Mouse (Mus musculus): ENCODE measurements at regions not wholly inside any gene's neighbourhood (a gene's known extent, or its start where the extent isn't known, plus 50 kb on each side); places are given as distances from the start of the nearest gene placed in this dataset.
A peak's percentile ranks its signal among the peaks of the same experiment; 100 is the strongest.

DNA sequence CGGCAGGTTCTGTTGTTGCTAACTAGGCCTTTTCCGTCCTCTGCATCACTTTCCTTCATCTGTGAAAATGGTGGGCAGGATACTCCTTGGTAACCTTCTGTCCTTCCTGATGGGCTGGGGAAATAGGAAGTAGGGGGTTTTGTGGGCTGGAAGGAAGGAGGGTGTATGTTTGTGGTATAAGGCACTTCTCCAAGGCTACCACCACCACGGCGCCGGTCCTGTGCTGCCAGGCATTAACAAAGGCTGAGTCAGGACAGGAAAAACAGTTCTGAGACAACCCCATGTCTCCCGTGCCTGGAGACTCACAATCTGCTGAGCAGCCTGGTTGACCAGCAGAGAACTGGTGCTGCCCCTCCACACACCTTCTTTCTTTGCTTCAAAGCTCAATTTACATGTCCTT is 52.2 kb upstream of the Pja1 start:
- Histone ChIP-seq H3K9me3 (ENCODE audit: control insufficient read depth, low read length) (no peaks in the 10 kb centered on the region), H3K4me1 (ENCODE audit: control insufficient read depth, insufficient read depth, low read length) (no peaks in the 10 kb centered on the region; the same call in 1 of the 2 replicates), H3K27ac (ENCODE audit: low read depth, low read length) (no peak overlapping the region), H3K4me3 (ENCODE audit: low read depth, low read length) (no peak overlapping the region), H3K36me3 (ENCODE audit: control insufficient read depth, insufficient read depth, low read length) (no peaks in the 10 kb centered on the region), H3K27me3 (ENCODE audit: control insufficient read depth, insufficient read depth, low read length) (0 out of 2 replicates have a peak, but pooled peaks cover 5% of the 10 kb centered on the region), H3K9ac (ENCODE audit: low read length) (no peak overlapping the region), H3K4me2 (ENCODE audit: low read depth) (no peak overlapping the region)
- no peak for DNase-seq (ENCODE audit: low spot score)
- no peak for ATAC-seq (ENCODE audit: insufficient read depth, low FRiP score, low TSS enrichment)
- 42% methylated on average over 6 of the region's 6 CpGs for WGBS

DNA sequence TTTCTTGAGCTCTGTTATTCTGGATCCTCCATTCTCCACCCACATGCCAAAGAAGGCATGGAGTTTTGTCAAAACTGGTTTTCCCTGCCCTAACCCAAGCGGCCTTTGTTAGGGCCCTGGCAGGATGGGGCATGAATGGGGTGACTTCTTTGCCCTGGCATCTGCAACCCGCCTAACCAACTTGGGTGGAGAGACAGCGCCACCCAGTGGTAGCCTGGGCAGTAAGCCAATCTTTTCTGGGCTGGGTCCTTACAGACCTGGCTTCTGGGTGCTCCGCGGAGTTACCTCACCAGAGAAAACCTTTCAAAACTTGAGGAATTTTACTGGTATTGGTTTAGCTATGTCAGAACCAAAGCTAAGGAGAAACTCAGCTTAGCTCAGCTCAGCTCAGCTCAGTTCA is 51.8 kb upstream of the Pja1 start:
- 24% methylated on average over 5 of the region's 5 CpGs for WGBS
- H3K4me3 ChIP-seq (ENCODE audit: low read depth, low read length) = no peak overlapping the region
- no peaks in the 10 kb centered on the region for H3K36me3 ChIP-seq (ENCODE audit: control insufficient read depth, insufficient read depth, low read length)
- H3K4me2 ChIP-seq (ENCODE audit: low read depth) = no peak overlapping the region
- peak; percentile 78 for DNase-seq (ENCODE audit: low spot score)
- no peaks in the 10 kb centered on the region for H3K9me3 ChIP-seq (ENCODE audit: control insufficient read depth, low read length)
- no peak overlapping the region for H3K9ac ChIP-seq (ENCODE audit: low read length)
- no peak overlapping the region for H3K27ac ChIP-seq (ENCODE audit: low read depth, low read length)
- H3K4me1 ChIP-seq (ENCODE audit: control insufficient read depth, insufficient read depth, low read length) = no peaks in the 10 kb centered on the region; the same call in 1 of the 2 replicates
- H3K27me3 ChIP-seq (ENCODE audit: control insufficient read depth, insufficient read depth, low read length) = 0 out of 2 replicates have a peak, but pooled peaks cover 5% of the 10 kb centered on the region
- ATAC-seq (ENCODE audit: insufficient read depth, low FRiP score, low TSS enrichment) = peak; percentile 65

DNA sequence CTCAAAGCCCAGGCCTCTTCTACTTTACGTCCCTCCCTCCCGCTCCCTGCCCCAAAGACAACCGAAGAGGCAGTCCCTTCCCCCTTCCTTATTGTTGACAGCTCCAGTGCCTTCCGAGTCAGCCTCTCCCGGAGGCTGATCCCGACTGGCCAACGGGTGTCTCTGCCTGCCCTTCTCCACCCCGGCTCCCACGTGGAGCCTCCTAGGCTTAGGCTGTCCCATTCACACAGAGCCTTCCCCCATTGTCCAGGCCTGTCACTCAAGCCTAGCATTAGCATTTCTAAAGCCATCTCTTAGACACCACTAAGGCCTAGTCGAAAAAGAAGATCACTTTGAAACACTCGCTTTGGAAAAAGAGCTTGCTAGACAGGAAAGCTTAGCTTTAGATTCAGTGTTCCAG is 51.2 kb upstream of the Pja1 start:
- peak; percentile 71 for DNase-seq (ENCODE audit: low spot score)
- H3K4me3 ChIP-seq (ENCODE audit: low read depth, low read length) = no peak overlapping the region
- 0 out of 2 replicates have a peak, but pooled peaks cover 5% of the 10 kb centered on the region for H3K27me3 ChIP-seq (ENCODE audit: control insufficient read depth, insufficient read depth, low read length)
- H3K4me1 ChIP-seq (ENCODE audit: control insufficient read depth, insufficient read depth, low read length) = no peaks in the 10 kb centered on the region; the same call in 1 of the 2 replicates
- H3K9ac ChIP-seq (ENCODE audit: low read length) = no peak overlapping the region
- H3K9me3 ChIP-seq (ENCODE audit: control insufficient read depth, low read length) = no peaks in the 10 kb centered on the region
- 23% methylated on average over 11 of the region's 11 CpGs for WGBS
- peak; percentile 94 for ATAC-seq (ENCODE audit: insufficient read depth, low FRiP score, low TSS enrichment)
- H3K36me3 ChIP-seq (ENCODE audit: control insufficient read depth, insufficient read depth, low read length) = no peaks in the 10 kb centered on the region
- no peak overlapping the region for H3K27ac ChIP-seq (ENCODE audit: low read depth, low read length)
- no peak overlapping the region for H3K4me2 ChIP-seq (ENCODE audit: low read depth)

DNA sequence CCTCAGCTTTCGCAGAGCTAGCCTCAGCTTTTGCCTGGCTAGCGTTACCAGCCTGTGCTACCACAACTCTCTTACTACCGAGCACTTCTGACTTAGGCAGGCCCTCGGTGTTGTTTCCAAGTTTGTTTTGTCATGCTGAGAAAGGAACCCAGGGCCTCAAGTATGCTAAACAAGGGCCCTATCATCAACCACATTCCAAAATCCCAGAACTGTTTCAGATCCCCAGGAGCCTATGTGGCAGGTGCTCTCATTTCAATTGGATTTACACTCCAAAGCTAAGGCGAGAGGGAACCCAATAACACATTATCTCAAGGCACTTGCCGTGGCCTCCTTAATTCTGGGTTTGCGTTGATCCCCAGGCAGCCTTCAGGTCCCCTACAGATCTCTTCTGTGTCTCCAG is 50.8 kb upstream of the Pja1 start:
- Histone ChIP-seq H3K27me3 (ENCODE audit: control insufficient read depth, insufficient read depth, low read length) (0 out of 2 replicates have a peak, but pooled peaks cover 5% of the 10 kb centered on the region), H3K27ac (ENCODE audit: low read depth, low read length) (no peak overlapping the region), H3K4me1 (ENCODE audit: control insufficient read depth, insufficient read depth, low read length) (no peaks in the 10 kb centered on the region; the same call in 1 of the 2 replicates), H3K9ac (ENCODE audit: low read length) (no peak overlapping the region), H3K4me2 (ENCODE audit: low read depth) (no peak overlapping the region), H3K4me3 (ENCODE audit: low read depth, low read length) (no peak overlapping the region), H3K36me3 (ENCODE audit: control insufficient read depth, insufficient read depth, low read length) (no peaks in the 10 kb centered on the region), H3K9me3 (ENCODE audit: control insufficient read depth, low read length) (no peaks in the 10 kb centered on the region)
- no peak for ATAC-seq (ENCODE audit: insufficient read depth, low FRiP score, low TSS enrichment)
- 30% methylated on average over 7 of the region's 7 CpGs for WGBS
- DNase-seq (ENCODE audit: low spot score) = no peak

Data from neural tube, embryonic 11.5 days (tissue).